Mouse (Mus musculus) regulatory T cell (primary cell): ENCODE data around the gene Myo5a.

Experiments used
- in situ Hi-C: fragments of 300-600 bp; cut with MboI, MseI; formaldehyde crosslinking; loops from one replicate; pipeline ENCODE4 v1.15.1; 2025; ENCODE audit warnings: high pct_unique_total_duplicates

The Myo5a gene

GRCm38 (mm10) chr9:75071029-75071705, 352 bp downstream of the Myo5a start:
- in situ Hi-C loops = loop anchor here (25.0 kb wide), 1 partner anchor 216 kb away; no protein-coding TSS in a partner anchor

- in situ Hi-C loops = loop anchor here (25.0 kb wide), 1 partner anchor 216 kb away; no protein-coding TSS in a partner anchor
These were observed 934 bp downstream of the Myo5a start for GRCm38 (mm10) chr9:75071706-75072192.

- in situ Hi-C loops = loop anchor here (25.0 kb wide), 1 partner anchor 215 kb away; no protein-coding TSS in a partner anchor
These were observed 1.5 kb downstream of the Myo5a start for GRCm38 (mm10) chr9:75072361-75072760.

- in situ Hi-C loops = no loop called here
These were observed 6.4 kb downstream of the Myo5a start for GRCm38 (mm10) chr9:75077191-75077590.

- in situ Hi-C loops = no loop called here
These were observed 14.5 kb downstream of the Myo5a start for GRCm38 (mm10) chr9:75085242-75085824.

- in situ Hi-C loops = no loop called here
These were observed 17.0 kb downstream of the Myo5a start for GRCm38 (mm10) chr9:75087823-75088222.

- in situ Hi-C loops = no loop called here
These were observed 18.5 kb downstream of the Myo5a start for GRCm38 (mm10) chr9:75089285-75089684.

GRCm38 (mm10) chr9:75092134-75092533, 21.3 kb downstream of the Myo5a start:
- in situ Hi-C loops = loop anchor here (5.0 kb wide), 1 partner anchor 75 kb away; no protein-coding TSS in a partner anchor

- in situ Hi-C loops = loop anchor here (5.0 kb wide), 1 partner anchor 73 kb away; no protein-coding TSS in a partner anchor
These were observed 23.9 kb downstream of the Myo5a start for GRCm38 (mm10) chr9:75094762-75095161.

- in situ Hi-C loops = no loop called here
These were observed 28.1 kb downstream of the Myo5a start for GRCm38 (mm10) chr9:75098937-75099336.

GRCm38 (mm10) chr9:75100157-75100781, 29.5 kb downstream of the Myo5a start:
- in situ Hi-C loops = no loop called here

- in situ Hi-C loops = no loop called here
These were observed 31.3 kb downstream of the Myo5a start for GRCm38 (mm10) chr9:75102131-75102530.

GRCm38 (mm10) chr9:75116571-75117177, 45.9 kb downstream of the Myo5a start:
- in situ Hi-C loops = no loop called here

GRCm38 (mm10) chr9:75121126-75121525, 50.3 kb downstream of the Myo5a start:
- in situ Hi-C loops = no loop called here

- in situ Hi-C loops = no loop called here
These were observed 53.4 kb downstream of the Myo5a start for GRCm38 (mm10) chr9:75124201-75124721.

- in situ Hi-C loops = no loop called here
These were observed 59.7 kb downstream of the Myo5a start for GRCm38 (mm10) chr9:75130553-75130952.

GRCm38 (mm10) chr9:75146911-75147310, 76.1 kb downstream of the Myo5a start:
- in situ Hi-C loops = no loop called here

- in situ Hi-C loops = no loop called here
These were observed 89.7 kb downstream of the Myo5a start for GRCm38 (mm10) chr9:75160525-75160924.

- in situ Hi-C loops = no loop called here
These were observed 92.8 kb downstream of the Myo5a start for GRCm38 (mm10) chr9:75163650-75164049.

- in situ Hi-C loops = no loop called here
These were observed 100.9 kb downstream of the Myo5a start for GRCm38 (mm10) chr9:75171721-75172120.

GRCm38 (mm10) chr9:75187646-75188260, 116.9 kb downstream of the Myo5a start:
- in situ Hi-C loops = no loop called here
